Mouse (Mus musculus) cerebellum, adult 2 months (tissue): ENCODE measurements at regions not wholly inside any gene's neighbourhood (a gene's known extent, or its start where the extent isn't known, plus 50 kb on each side); places are given as distances from the start of the nearest gene placed in this dataset.

Experiments used
- CTCF ChIP-seq: fragments of 200-500 bp; IDR thresholded peaks from 2 replicates; pipeline ENCODE4 v1.5.1; 2011; ENCODE audit warnings: low read depth, mild to moderate bottlenecking, control low read depth, low read length, moderate library complexity, borderline replicate concordance; ENCODE audit not compliant: insufficient read depth
- POLR2A ChIP-seq: fragments of 200-500 bp; IDR thresholded peaks from 2 replicates; pipeline ENCODE4 v1.6.1; 2011; ENCODE audit warnings: low read length, control low read depth, borderline replicate concordance; ENCODE audit not compliant: insufficient read depth

DNA sequence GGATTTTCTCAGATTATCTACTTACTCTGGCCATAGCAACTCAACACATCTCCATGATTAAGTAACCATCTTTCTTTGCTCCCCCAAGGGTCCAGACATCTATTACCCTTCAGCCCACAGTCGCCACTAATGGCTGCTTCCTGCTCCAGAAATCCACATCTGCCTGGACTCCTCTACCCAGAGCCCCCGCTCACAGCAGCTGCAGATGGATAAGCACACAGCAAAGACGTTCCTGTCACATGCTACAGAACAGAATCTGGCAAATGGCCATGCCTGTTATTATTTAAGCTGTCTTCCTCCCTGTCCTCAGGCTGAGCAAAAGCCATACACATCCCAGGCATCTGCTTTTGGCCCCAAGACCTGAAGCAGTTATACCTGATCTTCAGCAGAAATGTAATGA lies 173.8 kb upstream of the Kdm8 start:
- TF ChIP-seq CTCF (no peak), POLR2A (no peak)
